Mouse (Mus musculus): Measurements from ENCODE around the gene Wdfy3. TPM values are rescaled to one million over a fixed set of nuclear protein-coding genes. Genes with fewer than 3 reads are reported as not detected.

Wdfy3 gene
- polyA plus RNA-seq, 1 experiment from 2014 or later: 20.1 TPM

- Histone ChIP-seq H3K4me1 (ENCODE audit: insufficient read depth, low read length) (no peaks in the 10 kb centered on the region), H3K9ac (replicated peaks; ENCODE audit: low read length) (no peak overlapping the region), H3K4me3 (ENCODE audit: low read length) (no peak overlapping the region), H3K36me3 (ENCODE audit: insufficient read depth, low read length) (peaks cover 25% of the 10 kb centered on the region), H3K27me3 (ENCODE audit: insufficient read depth, low read length) (no peaks in the 10 kb centered on the region), H3K27ac (ENCODE audit: low read length) (no peak overlapping the region), H3K4me2 (replicated peaks; ENCODE audit: low read depth, low read length) (no peak overlapping the region), H3K9me3 (ENCODE audit: low read length) (0 out of 2 replicates have a peak, but pooled peaks cover 3% of the 10 kb centered on the region)
- WGBS: 91% methylated on average over 2 of the region's 2 CpGs
- no peak for ATAC-seq (ENCODE audit: low FRiP score, low TSS enrichment)
Measured at GRCm38 (mm10) chr5:102010961-102011360, 58.8 kb downstream of the Wdfy3 start.

GRCm38 (mm10) chr5:102009606-102010005 lies 60.1 kb downstream of the Wdfy3 start:
- 83% methylated on average over 6 of the region's 6 CpGs for WGBS
- no peak for ATAC-seq (ENCODE audit: low FRiP score, low TSS enrichment)
- H3K4me3 ChIP-seq (ENCODE audit: low read length): no peak overlapping the region

GRCm38 (mm10) chr5:102008712-102009111 lies 61.0 kb downstream of the Wdfy3 start:
- peaks cover 6% of the 10 kb centered on the region for H3K4me1 ChIP-seq (ENCODE audit: insufficient read depth, low read length)
- ATAC-seq (ENCODE audit: low FRiP score, low TSS enrichment): no peak
- no peak overlapping the region for H3K4me3 ChIP-seq (ENCODE audit: low read length)
- H3K4me2 ChIP-seq (replicated peaks; ENCODE audit: low read depth, low read length): no peak overlapping the region
- WGBS: 84% methylated on average over 7 of the region's 7 CpGs
- no peak overlapping the region for H3K9ac ChIP-seq (replicated peaks; ENCODE audit: low read length)
- 0 out of 2 replicates have a peak, but pooled peaks cover 2% of the 10 kb centered on the region for H3K9me3 ChIP-seq (ENCODE audit: low read length)
- H3K36me3 ChIP-seq (ENCODE audit: insufficient read depth, low read length): peaks cover 13% of the 10 kb centered on the region
- H3K27me3 ChIP-seq (ENCODE audit: insufficient read depth, low read length): no peaks in the 10 kb centered on the region
- no peak overlapping the region for H3K27ac ChIP-seq (ENCODE audit: low read length)

More at GRCm38 (mm10) chr5:102009606-102010005, 60.1 kb downstream of the Wdfy3 start:
- Histone ChIP-seq H3K4me2 (replicated peaks; ENCODE audit: low read depth, low read length) (no peak overlapping the region), H3K27me3 (ENCODE audit: insufficient read depth, low read length) (no peaks in the 10 kb centered on the region), H3K9me3 (ENCODE audit: low read length) (0 out of 2 replicates have a peak, but pooled peaks cover 3% of the 10 kb centered on the region), H3K9ac (replicated peaks; ENCODE audit: low read length) (no peak overlapping the region), H3K27ac (ENCODE audit: low read length) (no peak overlapping the region), H3K4me1 (ENCODE audit: insufficient read depth, low read length) (no peaks in the 10 kb centered on the region), H3K36me3 (ENCODE audit: insufficient read depth, low read length) (peaks cover 19% of the 10 kb centered on the region)

- Histone ChIP-seq H3K36me3 (ENCODE audit: insufficient read depth, low read length) (peaks cover 8% of the 10 kb centered on the region; the same call in 1 of the 2 replicates), H3K4me2 (replicated peaks; ENCODE audit: low read depth, low read length) (no peak overlapping the region), H3K9ac (replicated peaks; ENCODE audit: low read length) (no peak overlapping the region), H3K27me3 (ENCODE audit: insufficient read depth, low read length) (no peaks in the 10 kb centered on the region), H3K27ac (ENCODE audit: low read length) (no peak overlapping the region), H3K9me3 (ENCODE audit: low read length) (no peaks in the 10 kb centered on the region), H3K4me3 (ENCODE audit: low read length) (no peak overlapping the region), H3K4me1 (ENCODE audit: insufficient read depth, low read length) (peaks cover 15% of the 10 kb centered on the region)
- no peak for ATAC-seq (ENCODE audit: low FRiP score, low TSS enrichment)
- 86% methylated on average over 6 of the region's 6 CpGs for WGBS
Measured at GRCm38 (mm10) chr5:102006218-102006941, 63.3 kb downstream of the Wdfy3 start.

DNA sequence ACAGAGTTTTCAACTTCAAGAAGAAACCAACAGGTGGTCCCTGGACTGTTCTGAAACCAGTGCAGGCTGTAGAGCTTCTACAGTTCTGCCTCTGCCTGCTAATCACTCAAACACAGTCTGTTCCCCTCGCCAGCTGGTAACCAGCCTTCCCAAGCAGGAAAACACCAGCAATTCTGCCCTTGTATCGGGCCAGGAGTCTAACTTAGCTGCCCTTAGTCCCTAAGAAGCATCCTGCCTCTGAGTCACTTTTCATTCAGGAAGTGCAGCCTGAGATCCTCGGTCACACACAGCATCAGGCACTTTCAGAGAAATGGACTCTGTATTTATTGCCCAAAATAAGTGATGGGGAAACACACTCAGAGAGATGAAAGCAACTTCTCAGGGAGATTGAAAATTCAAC lies 66.3 kb downstream of the Wdfy3 start:
- Histone ChIP-seq H3K4me3 (ENCODE audit: low read length) (no peak overlapping the region), H3K9me3 (ENCODE audit: low read length) (no peaks in the 10 kb centered on the region), H3K4me2 (replicated peaks; ENCODE audit: low read depth, low read length) (no peak overlapping the region), H3K36me3 (ENCODE audit: insufficient read depth, low read length) (peaks cover 5% of the 10 kb centered on the region; the same call in 1 of the 2 replicates), H3K27ac (ENCODE audit: low read length) (no peak overlapping the region), H3K9ac (replicated peaks; ENCODE audit: low read length) (no peak overlapping the region), H3K4me1 (ENCODE audit: insufficient read depth, low read length) (peaks cover 20% of the 10 kb centered on the region), H3K27me3 (ENCODE audit: insufficient read depth, low read length) (no peaks in the 10 kb centered on the region)
- ATAC-seq (ENCODE audit: low FRiP score, low TSS enrichment): no peak
- WGBS: 63% methylated on average over 3 of the region's 3 CpGs

DNA sequence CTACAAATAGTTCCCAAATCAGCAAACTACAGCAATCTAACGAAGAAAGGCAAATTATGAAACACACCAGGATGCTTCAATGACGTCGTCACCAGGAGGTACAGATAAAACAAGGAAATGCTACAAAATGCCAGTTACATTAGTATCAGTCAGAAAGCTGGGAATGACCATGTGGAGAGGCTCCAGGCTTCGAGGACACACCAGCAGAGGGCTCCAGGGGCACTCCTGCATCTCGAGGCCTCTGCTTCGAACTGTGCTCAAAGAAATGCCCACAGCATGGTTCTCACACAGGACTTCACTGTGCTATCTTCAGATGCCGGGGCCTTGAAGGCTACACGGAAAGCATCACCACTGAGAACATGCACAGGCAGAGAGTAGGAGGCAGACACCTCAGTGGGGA lies 68.7 kb downstream of the Wdfy3 start:
- Histone ChIP-seq H3K4me3 (ENCODE audit: low read length) (no peak overlapping the region), H3K27me3 (ENCODE audit: insufficient read depth, low read length) (no peaks in the 10 kb centered on the region), H3K9me3 (ENCODE audit: low read length) (no peaks in the 10 kb centered on the region), H3K9ac (replicated peaks; ENCODE audit: low read length) (no peak overlapping the region), H3K4me1 (ENCODE audit: insufficient read depth, low read length) (peaks cover 25% of the 10 kb centered on the region), H3K4me2 (replicated peaks; ENCODE audit: low read depth, low read length) (no peak overlapping the region), H3K27ac (ENCODE audit: low read length) (no peak overlapping the region), H3K36me3 (ENCODE audit: insufficient read depth, low read length) (0 out of 2 replicates have a peak, but pooled peaks cover 4% of the 10 kb centered on the region)
- ATAC-seq (ENCODE audit: low FRiP score, low TSS enrichment): no peak
- WGBS: 82% methylated on average over 8 of the region's 8 CpGs

DNA sequence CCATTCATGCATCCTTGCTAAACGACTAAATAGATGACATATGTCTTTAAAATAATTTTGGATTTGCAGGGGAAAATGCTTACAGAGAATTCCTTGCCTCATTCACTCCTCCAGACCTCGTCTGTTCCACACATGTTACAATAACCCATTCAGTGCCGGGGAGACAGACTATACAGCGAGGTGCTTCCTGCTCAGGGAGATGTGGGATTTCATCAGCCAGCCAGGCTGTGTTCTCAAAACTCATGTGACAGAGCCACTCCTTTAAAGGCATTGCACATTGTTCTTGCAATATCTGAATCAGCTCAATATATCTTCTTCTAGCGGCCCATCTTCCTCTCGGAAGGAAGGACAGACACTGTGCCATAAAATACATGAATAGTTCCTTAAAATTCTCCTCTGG lies 70.8 kb downstream of the Wdfy3 start:
- 76% methylated on average over 6 of the region's 6 CpGs for WGBS

DNA sequence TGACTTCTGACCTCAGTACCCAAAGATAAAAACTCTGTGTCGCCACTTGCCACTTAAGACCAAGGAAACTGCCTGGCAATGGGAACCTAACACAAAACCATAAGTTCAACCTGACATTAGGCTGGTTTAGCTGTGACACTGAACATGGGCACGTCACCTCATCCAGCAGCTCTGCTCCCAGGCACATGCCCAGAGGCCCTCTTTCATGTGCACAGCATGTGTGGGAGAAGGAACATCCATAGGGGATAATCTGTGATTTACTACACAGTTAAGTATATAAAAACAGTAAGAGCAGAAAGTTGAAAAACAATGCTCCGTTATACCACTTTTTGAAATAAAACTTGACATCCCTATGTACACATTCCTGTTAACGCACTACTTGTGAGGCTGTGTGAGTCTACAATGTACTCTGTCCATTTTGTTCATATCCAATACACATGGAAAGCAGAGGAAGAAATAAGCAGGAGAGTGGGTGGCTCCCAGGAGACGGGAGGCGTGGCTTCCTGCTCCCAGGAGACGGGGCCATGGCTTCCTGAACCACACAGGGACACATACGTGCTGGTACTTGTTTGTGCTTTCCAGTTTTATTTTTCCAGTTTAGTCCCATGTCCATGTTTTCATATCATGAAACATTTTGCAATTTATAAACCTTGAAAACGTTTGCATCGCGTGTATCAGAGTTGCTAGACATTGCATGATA lies 73.5 kb downstream of the Wdfy3 start:
- Histone ChIP-seq H3K27ac (ENCODE audit: low read length) (no peak overlapping the region), H3K9me3 (ENCODE audit: low read length) (no peaks in the 10 kb centered on the region), H3K9ac (replicated peaks; ENCODE audit: low read length) (no peak overlapping the region), H3K4me3 (ENCODE audit: low read length) (no peak overlapping the region), H3K4me1 (ENCODE audit: insufficient read depth, low read length) (peaks cover 25% of the 10 kb centered on the region), H3K36me3 (ENCODE audit: insufficient read depth, low read length) (peaks cover 4% of the 10 kb centered on the region; the same call in 1 of the 2 replicates), H3K4me2 (replicated peaks; ENCODE audit: low read depth, low read length) (no peak overlapping the region), H3K27me3 (ENCODE audit: insufficient read depth, low read length) (no peaks in the 10 kb centered on the region)
- ATAC-seq (ENCODE audit: low FRiP score, low TSS enrichment): no peak
- WGBS: 76% methylated on average over 11 of the region's 11 CpGs

More for the DNA sequence above, 70.8 kb downstream of the Wdfy3 start:
- ATAC-seq (ENCODE audit: low FRiP score, low TSS enrichment): no peak
- H3K9ac ChIP-seq (replicated peaks; ENCODE audit: low read length): no peak overlapping the region
- H3K4me1 ChIP-seq (ENCODE audit: insufficient read depth, low read length): peaks cover 29% of the 10 kb centered on the region
- H3K9me3 ChIP-seq (ENCODE audit: low read length): no peaks in the 10 kb centered on the region
- no peak overlapping the region for H3K4me3 ChIP-seq (ENCODE audit: low read length)
- H3K27me3 ChIP-seq (ENCODE audit: insufficient read depth, low read length): no peaks in the 10 kb centered on the region
- H3K27ac ChIP-seq (ENCODE audit: low read length): no peak overlapping the region
- H3K36me3 ChIP-seq (ENCODE audit: insufficient read depth, low read length): 0 out of 2 replicates have a peak, but pooled peaks cover 4% of the 10 kb centered on the region
- no peak overlapping the region for H3K4me2 ChIP-seq (replicated peaks; ENCODE audit: low read depth, low read length)

GRCm38 (mm10) chr5:101995451-101995995 lies 74.2 kb downstream of the Wdfy3 start:
- Histone ChIP-seq H3K4me1 (ENCODE audit: insufficient read depth, low read length) (peaks cover 30% of the 10 kb centered on the region), H3K4me2 (replicated peaks; ENCODE audit: low read depth, low read length) (no peak overlapping the region), H3K4me3 (ENCODE audit: low read length) (no peak overlapping the region), H3K27me3 (ENCODE audit: insufficient read depth, low read length) (no peaks in the 10 kb centered on the region), H3K27ac (ENCODE audit: low read length) (no peak overlapping the region), H3K9me3 (ENCODE audit: low read length) (no peaks in the 10 kb centered on the region), H3K36me3 (ENCODE audit: insufficient read depth, low read length) (peaks cover 4% of the 10 kb centered on the region; the same call in 1 of the 2 replicates), H3K9ac (replicated peaks; ENCODE audit: low read length) (no peak overlapping the region)
- ATAC-seq (ENCODE audit: low FRiP score, low TSS enrichment): no peak
- WGBS: 83% methylated on average over 3 of the region's 3 CpGs
